Mouse (Mus musculus) cortical plate, adult 2 months (tissue): ENCODE measurements around the gene Sfrp4.

ENCODE experiments used
- CTCF ChIP-seq: fragments of 200-500 bp; IDR thresholded peaks from 2 replicates; pipeline ENCODE4 v1.5.1; 2011; ENCODE audit warnings: mild to moderate bottlenecking, control low read depth, low read length; ENCODE audit not compliant: insufficient read depth; ENCODE audit errors: extremely low read depth
- POLR2A ChIP-seq: fragments of 200-500 bp; IDR thresholded peaks from 2 replicates; pipeline ENCODE4 v1.6.1; 2011; ENCODE audit warnings: mild to moderate bottlenecking, low read length, control low read depth; ENCODE audit not compliant: insufficient read depth; ENCODE audit errors: extremely low read depth

GRCm38 (mm10) chr13:19668355-19669140, 45.6 kb downstream of the Sfrp4 start:
- TF ChIP-seq CTCF (no peak), POLR2A (no peak)
